Mouse (Mus musculus) thymus, adult 2 months (tissue): ENCODE data around the gene Slc25a42.

Experiments used
- CTCF ChIP-seq: fragments of 200-500 bp; IDR thresholded peaks from 2 replicates; pipeline ENCODE4 v1.5.1; 2012; ENCODE audit warnings: mild to moderate bottlenecking, control low read depth, low read length, moderate library complexity, borderline replicate concordance; ENCODE audit not compliant: control insufficient read depth, poor library complexity, insufficient read depth; ENCODE audit errors: extremely low read depth
- POLR2A ChIP-seq: fragments of 200-500 bp; IDR thresholded peaks from 2 replicates; pipeline ENCODE4 v1.6.1; 2012; ENCODE audit warnings: mild to moderate bottlenecking, low read length, control low read depth, moderate library complexity; ENCODE audit not compliant: control insufficient read depth, poor library complexity, insufficient read depth; ENCODE audit errors: extremely low read depth

- TF ChIP-seq CTCF (no peak), POLR2A (no peak)
Measured at GRCm38 (mm10) chr8:70139981-70140380, 72.1 kb downstream of the Slc25a42 start.
